Comparison of ENCODE assay signal across 16 mouse cellular contexts in genomic region chr12:111774156-111774555, GRCm38 (mm10).
"Had no signal": no experiment of that assay in that cellular context is flagged by ENCODE, and none has a peak within 500 bp of the region (broad histone marks: within the 10 kb centered on the region; RNA-seq: fewer than 3 reads in every experiment).

No protein-coding gene starts in this region.

- H3K9ac ChIP-seq: limb, embryonic 12.5 days; limb, embryonic 15.5 days; liver, embryonic 13.5 days had no signal

- H3K9me3 ChIP-seq: limb, embryonic 15.5 days; liver, embryonic 13.5 days had no signal

- H3K27me3 ChIP-seq: limb, embryonic 12.5 days; limb, embryonic 15.5 days; liver, embryonic 13.5 days had no signal

- H3K4me3 ChIP-seq: limb, embryonic 12.5 days; limb, embryonic 15.5 days; liver, embryonic 13.5 days had no signal

- H3K27ac ChIP-seq: kidney, postnatal 0 days; limb, embryonic 12.5 days; limb, embryonic 15.5 days; liver, embryonic 13.5 days; stomach, postnatal 0 days had no signal

- DNase-seq: kidney, adult 2 months; kidney, postnatal 25 days; left cerebral cortex, postnatal 4 days; liver, embryonic 13.5 days; lung, adult 2 months; lung, postnatal 14 days; lung, postnatal 4 days; midbrain, embryonic 14.5 days; right cerebral cortex, postnatal 14 days; right cerebral cortex, postnatal 4 days; thymus, adult 2 months; thymus, postnatal 14 days had no signal
